Mouse (Mus musculus) cerebellum, adult 18-20 months (tissue): ENCODE measurements around the gene Ighmbp2.

Experiments used
- DNase-seq, 2 experiments: peaks; one replicate each; pipeline ENCODE4 v3.0.0; 2021

Ighmbp2 gene

GRCm38 (mm10) chr19:3282572-3283467, at the start of gene Ighmbp2, which contains the start of gene Mrpl21:
Gene Ighmbp2 (minus strand): TSS chr19:3283017.
Gene Mrpl21 (plus strand): TSS chr19:3282901.
- peak; percentile 86 to 93 for DNase-seq

- no peak for DNase-seq
These were observed 43.7 kb upstream of the Ighmbp2 start for GRCm38 (mm10) chr19:3326479-3327047.

GRCm38 (mm10) chr19:3325771-3326478, 43.1 kb upstream of the Ighmbp2 start:
- DNase-seq = peak in 1 of 2 experiments; percentile 3

GRCm38 (mm10) chr19:3324931-3325711, 42.3 kb upstream of the Ighmbp2 start:
- DNase-seq = peak; percentile 48 to 57

- peak in 1 of 2 experiments; percentile 11 for DNase-seq
These were observed 41.5 kb upstream of the Ighmbp2 start for GRCm38 (mm10) chr19:3324271-3324811.

DNA sequence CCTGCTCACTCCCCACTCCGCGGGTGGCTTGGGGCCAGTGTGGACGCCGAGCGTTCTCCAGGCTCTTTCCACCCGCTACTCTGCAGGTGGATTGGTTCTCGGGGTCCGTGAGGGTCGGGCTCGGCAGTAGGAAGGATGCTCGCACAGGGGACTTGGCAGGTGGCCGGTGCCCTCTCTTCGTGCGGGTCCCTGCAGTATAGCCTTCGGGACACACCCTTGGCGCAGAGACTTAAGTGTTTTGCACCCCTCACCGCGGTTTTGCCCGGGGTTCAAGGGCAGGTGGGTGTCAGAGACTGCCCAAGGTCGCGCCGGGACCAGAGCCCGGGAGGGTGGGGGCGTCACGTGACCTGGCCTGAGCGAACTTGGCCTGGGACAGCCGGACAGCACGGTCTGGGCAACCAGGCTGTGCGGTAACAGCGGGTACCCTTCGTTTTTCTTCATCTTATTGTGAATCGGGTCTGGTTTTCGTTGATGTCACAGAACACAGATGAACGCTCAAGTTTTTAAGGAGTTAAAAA, 41.0 kb upstream of the Ighmbp2 start:
- DNase-seq = peak; percentile 37 to 39

- DNase-seq = peak; percentile 44 to 54
These were observed 40.4 kb upstream of the Ighmbp2 start for GRCm38 (mm10) chr19:3323201-3323621.

DNA sequence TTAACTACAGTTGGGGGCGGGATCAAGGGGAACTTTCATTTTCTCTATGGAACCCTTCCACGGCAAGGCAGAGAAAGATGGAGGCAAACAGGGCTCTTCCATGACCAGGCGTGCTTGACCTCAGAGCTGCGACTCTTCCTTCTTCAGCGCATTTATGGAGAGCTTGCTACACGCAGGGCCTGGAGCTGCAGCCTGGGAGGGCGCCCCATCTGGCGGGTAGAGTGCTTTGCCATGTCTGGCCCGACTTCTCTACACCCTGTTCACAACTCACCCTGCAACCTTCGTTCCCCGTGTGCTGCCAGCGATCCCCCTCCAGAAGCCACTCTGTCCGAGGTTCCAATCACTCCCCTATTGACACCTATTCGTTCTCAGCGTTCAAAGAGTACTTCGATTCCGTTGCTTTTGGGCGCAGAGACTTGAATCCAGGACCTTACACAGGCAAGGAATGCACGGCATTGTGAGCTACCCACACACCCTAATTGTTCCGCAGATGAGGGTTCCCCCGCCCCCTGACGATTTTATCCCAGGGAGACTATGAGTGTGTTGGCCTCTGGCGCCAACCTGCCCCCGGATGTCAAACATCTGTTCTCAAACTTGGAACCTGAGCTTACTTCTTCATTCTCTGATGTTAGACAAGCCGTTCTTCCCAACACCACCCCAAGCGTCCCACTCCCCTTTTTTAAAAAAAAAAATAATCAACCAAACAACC, 39.6 kb upstream of the Ighmbp2 start, which contains the start of gene Cpt1a:
Cpt1a (plus strand) TSS at position 74 of the 709 bp plus-strand sequence.
- DNase-seq = peak; percentile 15 to 21

- DNase-seq = peak in 1 of 2 experiments; percentile 5
These were observed 38.8 kb upstream of the Ighmbp2 start for GRCm38 (mm10) chr19:3321617-3322016.

GRCm38 (mm10) chr19:3320801-3321200, 38.0 kb upstream of the Ighmbp2 start:
- DNase-seq = no peak

- DNase-seq = no peak
These were observed 37.3 kb upstream of the Ighmbp2 start for GRCm38 (mm10) chr19:3320086-3320485.

GRCm38 (mm10) chr19:3319341-3319740, 36.5 kb upstream of the Ighmbp2 start:
- DNase-seq = no peak

GRCm38 (mm10) chr19:3307175-3307949, 24.5 kb upstream of the Ighmbp2 start:
- no peak for DNase-seq

DNA sequence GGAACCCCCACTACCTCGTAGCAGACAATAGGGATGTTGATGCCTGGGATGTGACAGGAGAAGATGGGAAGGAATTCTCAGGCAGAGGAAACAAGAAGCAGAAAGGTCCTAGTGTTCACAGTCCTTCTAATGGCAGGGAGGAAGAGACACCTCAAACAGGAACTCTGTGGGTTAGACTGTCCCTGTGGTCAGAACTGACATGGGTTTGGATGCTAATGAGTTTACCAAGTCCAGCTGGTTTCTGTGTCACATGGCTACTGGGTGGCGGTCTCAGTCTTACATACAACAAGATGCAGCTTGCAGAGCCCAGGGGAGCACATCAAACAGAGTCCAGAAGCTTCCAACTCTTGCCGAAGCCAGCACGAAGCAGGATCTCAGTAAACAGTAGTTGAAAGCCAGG, 21.2 kb upstream of the Ighmbp2 start:
- DNase-seq = no peak

DNA sequence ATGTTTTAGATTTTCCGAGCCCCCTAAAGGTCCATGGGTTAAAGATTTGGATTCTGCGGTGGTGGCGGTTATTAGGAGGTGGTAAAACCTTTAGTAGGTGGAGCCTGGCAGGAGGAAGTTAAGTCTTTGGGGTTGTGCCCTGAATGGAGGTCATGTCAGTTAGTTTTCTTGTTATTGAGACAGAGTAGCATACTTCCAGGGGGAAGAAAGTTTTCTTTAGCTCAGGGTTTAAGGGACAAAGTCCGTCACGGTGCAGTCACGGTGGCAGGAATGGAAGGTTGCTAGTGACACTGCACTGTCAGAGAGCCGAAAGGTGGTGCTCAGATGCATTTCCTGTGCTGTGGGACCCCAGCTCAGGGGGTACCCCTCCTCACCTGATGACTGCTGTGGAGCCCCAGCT, 15.0 kb upstream of the Ighmbp2 start:
- DNase-seq = no peak

GRCm38 (mm10) chr19:3297034-3297433, 14.2 kb upstream of the Ighmbp2 start:
- DNase-seq = no peak

- DNase-seq = no peak
These were observed 12.4 kb upstream of the Ighmbp2 start for GRCm38 (mm10) chr19:3295245-3295644.

GRCm38 (mm10) chr19:3292993-3293392, 10.2 kb upstream of the Ighmbp2 start:
- DNase-seq = no peak

- peak; percentile 34 to 40 for DNase-seq
These were observed 9.2 kb upstream of the Ighmbp2 start for GRCm38 (mm10) chr19:3292028-3292427.

- peak; percentile 38 to 46 for DNase-seq
These were observed 6.2 kb upstream of the Ighmbp2 start for GRCm38 (mm10) chr19:3289006-3289405.
